Mouse (Mus musculus) cerebellum, postnatal 10 days (tissue): Measurements from ENCODE around the gene Mfap1b.
A peak's percentile ranks its signal among the peaks of the same experiment; 100 is the strongest.

Experiments used
- DNase-seq, 2 experiments: peaks; one replicate each; pipeline ENCODE4 v3.0.0; 2021; ENCODE audit warnings: mixed read lengths in 2 of 2

Mfap1b gene

DNA sequence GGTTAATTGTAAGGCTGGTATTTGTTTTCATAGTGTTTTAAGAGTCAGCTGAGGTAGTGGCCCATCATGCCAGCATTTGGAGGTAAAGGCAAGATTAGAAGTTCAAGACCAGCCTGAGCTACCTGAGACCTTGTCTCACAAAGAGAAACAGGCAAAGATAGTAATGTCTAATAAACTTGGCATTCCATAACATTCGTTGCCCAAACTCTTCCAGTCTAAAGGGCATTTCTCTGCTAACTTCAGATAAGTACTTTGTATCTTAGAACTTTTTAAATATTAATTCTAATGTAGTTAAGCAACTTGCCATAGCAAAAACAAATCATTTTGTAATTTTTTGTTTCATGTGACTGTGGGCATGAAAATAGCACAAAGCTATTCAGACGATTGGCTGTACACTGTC lies 50.7 kb downstream of the Mfap1b start:
- no peak for DNase-seq

DNA sequence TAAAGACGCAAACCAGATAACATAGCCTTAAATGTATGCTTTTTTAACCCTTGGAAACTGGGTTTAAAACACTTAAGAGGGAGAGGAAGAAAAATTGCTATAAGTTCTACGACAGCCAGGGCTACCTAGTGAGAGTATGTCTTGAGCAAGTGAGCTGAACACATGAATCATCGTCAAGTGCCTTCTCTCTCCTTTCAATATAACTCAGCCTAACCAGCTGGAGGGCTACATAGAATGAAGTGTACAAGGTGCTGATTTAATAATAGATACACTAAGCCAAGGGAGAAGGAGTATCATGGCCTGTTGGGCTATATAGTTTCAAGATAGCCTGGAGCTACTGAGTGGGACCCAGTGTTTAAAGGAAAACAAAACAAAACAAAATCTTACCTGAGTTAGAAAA lies 55.4 kb downstream of the Mfap1b start:
- no peak for DNase-seq

DNA sequence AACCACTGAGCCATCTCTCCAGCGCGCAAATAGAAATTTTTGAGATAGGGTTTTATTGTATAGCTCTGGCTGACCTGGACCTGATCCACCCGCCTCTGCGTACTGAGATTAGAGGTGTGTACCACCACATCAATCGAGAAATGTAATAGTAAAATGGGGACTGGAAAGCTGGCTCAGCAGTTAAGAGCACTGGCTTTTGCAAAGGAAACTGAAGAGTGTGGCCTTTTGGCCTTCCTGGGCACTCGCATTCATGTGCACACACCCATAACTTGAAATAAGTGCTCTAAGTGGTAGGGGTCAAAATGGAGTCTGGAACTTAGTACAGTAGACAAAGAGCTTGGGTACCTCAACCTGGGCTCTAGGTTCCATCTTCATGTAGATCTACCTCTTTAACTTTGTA lies 57.5 kb downstream of the Mfap1b start:
- DNase-seq = no peak

DNA sequence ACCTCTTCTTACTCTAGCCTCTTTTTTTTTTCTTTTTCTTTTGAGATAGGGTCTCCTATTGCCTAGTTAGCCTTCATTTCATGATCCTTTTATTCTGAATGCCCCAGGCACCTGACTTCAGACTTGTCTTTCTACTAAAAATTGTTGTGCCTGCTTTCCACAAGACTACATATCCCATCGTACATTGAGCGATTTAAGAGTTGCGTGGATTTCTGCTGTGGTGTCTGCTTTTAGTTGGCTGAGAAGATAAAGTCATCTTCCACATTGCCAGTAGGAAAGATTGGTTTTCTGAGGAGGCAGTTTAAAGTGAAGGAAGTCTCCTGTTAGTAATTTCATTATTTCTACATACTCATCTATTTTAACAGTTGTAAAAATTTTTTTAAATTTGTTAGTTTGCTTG lies 58.3 kb downstream of the Mfap1b start:
- no peak for DNase-seq

DNA sequence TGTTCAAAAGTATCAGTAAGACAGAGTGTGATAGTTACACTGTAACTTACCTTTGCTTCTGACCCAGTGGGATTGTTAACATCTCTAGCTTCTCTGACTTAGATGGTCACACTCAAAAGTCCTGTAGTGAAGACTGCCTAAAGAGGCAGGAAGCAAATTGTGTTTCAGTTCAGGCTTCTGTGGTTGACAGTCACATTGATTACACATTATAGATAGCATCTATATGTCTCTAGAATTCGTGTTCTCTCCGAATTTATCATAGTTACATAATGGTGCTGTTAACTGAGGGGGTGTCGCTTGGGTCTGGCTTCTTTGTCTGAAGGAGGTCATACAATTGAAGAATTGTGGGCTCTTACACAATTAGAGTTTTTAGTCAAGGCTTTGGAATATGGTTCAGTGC lies 58.8 kb downstream of the Mfap1b start:
- no peak for DNase-seq

DNA sequence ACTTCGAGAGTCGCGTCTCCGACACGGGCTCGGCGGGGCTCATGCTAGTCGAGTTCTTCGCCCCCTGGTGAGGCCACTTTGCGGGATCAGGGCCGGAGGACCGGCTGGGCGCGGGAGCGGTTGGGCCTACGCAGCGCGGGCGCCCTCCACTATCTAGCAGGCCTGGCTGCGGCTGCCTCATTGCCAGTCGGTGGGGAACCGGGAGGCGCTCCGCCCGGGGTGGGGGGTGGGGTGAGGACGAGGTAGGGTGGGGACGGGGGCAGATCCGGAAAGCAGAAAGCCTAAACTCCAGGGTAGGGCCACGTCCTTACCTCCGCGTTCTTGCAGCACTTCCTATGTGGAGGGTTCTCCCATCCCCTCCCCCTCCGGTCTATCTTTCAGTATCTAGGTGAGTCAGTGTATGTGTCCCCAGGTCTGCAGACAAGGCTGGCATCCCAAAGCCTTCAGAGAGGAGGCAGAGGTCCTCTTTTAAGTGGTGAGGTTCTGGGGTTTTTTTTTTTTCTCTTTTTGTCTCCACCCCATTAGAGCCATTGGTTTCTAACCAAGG lies 59.7 kb downstream of the Mfap1b start:
- peak in 1 of 2 experiments; percentile 66 for DNase-seq

DNA sequence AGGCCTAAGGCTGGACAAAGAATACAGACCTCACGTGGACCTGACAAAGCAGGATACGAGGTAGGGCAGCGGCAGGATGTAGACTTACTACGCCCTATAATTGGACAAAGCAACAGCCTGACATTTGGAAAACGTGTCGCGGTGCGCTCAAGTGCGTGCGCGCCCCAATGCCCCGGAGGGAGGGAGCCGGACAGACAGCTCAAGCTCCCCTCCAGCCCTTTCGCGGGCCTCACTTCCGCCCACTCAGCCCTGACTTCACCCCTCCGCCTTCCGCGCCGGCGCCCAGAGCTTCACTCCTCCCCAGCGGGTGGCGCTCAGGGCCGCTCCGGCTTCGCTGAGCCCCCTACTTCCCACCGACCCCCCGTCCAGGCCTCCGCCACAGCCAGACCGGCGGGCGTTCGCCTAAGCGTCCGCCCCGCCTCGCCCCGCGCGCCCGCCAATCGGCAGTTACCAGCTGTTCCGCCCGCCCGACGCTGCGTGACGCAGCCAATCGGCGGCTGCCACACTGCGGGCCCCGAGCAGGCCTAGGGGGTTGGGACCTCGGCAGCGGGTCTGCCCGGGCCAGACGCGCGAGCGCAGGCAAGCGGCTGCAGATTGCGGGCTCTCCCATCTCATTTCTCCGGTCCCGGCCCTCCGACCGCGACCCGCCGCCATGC lies 60.4 kb downstream of the Mfap1b start, which contains the start of the genes Pdia3 and Catsper2:
Gene Pdia3, plus strand, starts transcription at position 389 of the 656 bp plus-strand sequence.
Gene Catsper2, minus strand, starts transcription at position 406 of the 656 bp plus-strand sequence.
- peak; percentile 96 to 98 for DNase-seq

DNA sequence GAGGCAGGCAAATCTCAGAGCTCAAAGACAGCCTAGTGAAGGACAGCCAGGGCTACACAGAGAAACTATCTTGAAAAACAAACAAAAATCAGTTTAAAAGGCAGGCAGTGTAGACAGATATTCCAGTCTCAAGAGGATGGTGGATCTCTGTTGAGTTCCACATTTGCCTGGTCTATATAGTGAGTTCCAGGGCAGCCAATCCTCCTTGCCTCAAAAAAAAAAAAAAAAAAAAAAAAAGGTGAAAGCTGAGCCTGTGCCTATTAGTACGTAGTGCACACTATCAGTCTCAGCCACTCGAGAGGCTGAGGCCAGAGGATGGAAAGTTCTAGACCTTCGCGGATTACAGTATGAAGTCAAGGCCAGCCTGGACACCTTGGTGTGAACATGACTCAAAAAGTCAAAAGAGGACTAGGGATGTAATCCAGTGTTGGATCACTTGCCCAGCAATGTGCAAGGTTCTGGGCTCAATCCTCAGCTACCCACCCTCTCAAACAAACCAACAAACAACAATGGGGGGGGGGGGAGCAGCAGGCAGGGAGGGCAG lies 61.0 kb downstream of the Mfap1b start:
- peak in 1 of 2 experiments; percentile 26 for DNase-seq
